Mouse (Mus musculus) erythroid progenitor cell, adult 5-6 weeks (primary cell): Measurements from ENCODE around the gene Mafk. TPM values are rescaled to one million over a fixed set of nuclear protein-coding genes. Genes with fewer than 3 reads are reported as not detected.

Source experiments
- total RNA-seq, 2 experiments: library from RNA; stranded (forward) in 1 of 2; stranded (reverse) in 1 of 2; fragments of 150-400 nt in 1 of 2; fragments of 186-747, 209-891 nt in 1 of 2; gene quantifications; 2 replicates each; pipeline versions ENCODE4 v1.2.3 to v1.2.4; 2015 to 2017; ENCODE audit warnings: low replicate concordance in 2 of 2

Mafk gene
- total RNA-seq, 2 experiments from 2014 or later = 36.5 to 45.3 TPM

Other genes with a start within 250 kb of the Mafk start
- not detected in 2 replicates for gene Uncx, start 248.0 kb upstream of the Mafk start, total RNA-seq (2015; ENCODE audit: low replicate concordance)
- gene Uncx, start 248.0 kb upstream of the Mafk start, total RNA-seq (2017; ENCODE audit: low replicate concordance) = not detected in 2 replicates
- gene Micall2, start 55.2 kb upstream of the Mafk start, total RNA-seq (2015; ENCODE audit: low replicate concordance) = 42.8 and 81.4 TPM in 2 replicates
- 58.5 and 59.2 TPM in 2 replicates for gene Micall2, start 55.2 kb upstream of the Mafk start, total RNA-seq (2017; ENCODE audit: low replicate concordance)
- 46.5 and 59.1 TPM in 2 replicates for gene Ints1, start 15.8 kb upstream of the Mafk start, total RNA-seq (2015; ENCODE audit: low replicate concordance)
- gene Ints1, start 15.8 kb upstream of the Mafk start, total RNA-seq (2017; ENCODE audit: low replicate concordance) = 31.3 and 72.7 TPM in 2 replicates
- not detected in 2 replicates for gene Tmem184a, start 28.4 kb downstream of the Mafk start, total RNA-seq (2015; ENCODE audit: low replicate concordance)
- gene Tmem184a, start 28.4 kb downstream of the Mafk start, total RNA-seq (2017; ENCODE audit: low replicate concordance) = 0.13 TPM in 1 of 2 replicates, not detected in the other
- gene Gm26938, start 34.9 kb downstream of the Mafk start, total RNA-seq (2015; ENCODE audit: low replicate concordance) = not detected in 2 replicates
- not detected in 2 replicates for gene Gm26938, start 34.9 kb downstream of the Mafk start, total RNA-seq (2017; ENCODE audit: low replicate concordance)
- gene Psmg3, start 35.4 kb downstream of the Mafk start, total RNA-seq (2015; ENCODE audit: low replicate concordance) = 3.2 and 25.2 TPM in 2 replicates
- 5.3 and 15.7 TPM in 2 replicates for gene Psmg3, start 35.4 kb downstream of the Mafk start, total RNA-seq (2017; ENCODE audit: low replicate concordance)
- gene Elfn1, start 116.4 kb downstream of the Mafk start, total RNA-seq (2015; ENCODE audit: low replicate concordance) = not detected in 2 replicates
- gene Elfn1, start 116.4 kb downstream of the Mafk start, total RNA-seq (2017; ENCODE audit: low replicate concordance) = not detected in 2 replicates